Mouse (Mus musculus) left cerebral cortex, postnatal 4 days (tissue): Measurements from ENCODE around the gene Smpd2. TPM values are rescaled to one million over a fixed set of nuclear protein-coding genes. Genes with fewer than 3 reads are reported as not detected.

Experiments
- DNase-seq: peaks from one replicate; pipeline ENCODE4 v3.0.0-alpha.2; 2022
- intact Hi-C: fragments of 180-260 bp; cut with DNase I; formaldehyde crosslinking; loops from one replicate; pipeline ENCODE4 v1.15.1; 2025
- total RNA-seq, 2 experiments: library from RNA; stranded (reverse); gene quantifications; 2 replicates each; pipeline ENCODE4 v1.2.3; 2021

Gene Smpd2
- total RNA-seq, 2 experiments from 2014 or later = 20.1 to 21.9 TPM

DNA sequence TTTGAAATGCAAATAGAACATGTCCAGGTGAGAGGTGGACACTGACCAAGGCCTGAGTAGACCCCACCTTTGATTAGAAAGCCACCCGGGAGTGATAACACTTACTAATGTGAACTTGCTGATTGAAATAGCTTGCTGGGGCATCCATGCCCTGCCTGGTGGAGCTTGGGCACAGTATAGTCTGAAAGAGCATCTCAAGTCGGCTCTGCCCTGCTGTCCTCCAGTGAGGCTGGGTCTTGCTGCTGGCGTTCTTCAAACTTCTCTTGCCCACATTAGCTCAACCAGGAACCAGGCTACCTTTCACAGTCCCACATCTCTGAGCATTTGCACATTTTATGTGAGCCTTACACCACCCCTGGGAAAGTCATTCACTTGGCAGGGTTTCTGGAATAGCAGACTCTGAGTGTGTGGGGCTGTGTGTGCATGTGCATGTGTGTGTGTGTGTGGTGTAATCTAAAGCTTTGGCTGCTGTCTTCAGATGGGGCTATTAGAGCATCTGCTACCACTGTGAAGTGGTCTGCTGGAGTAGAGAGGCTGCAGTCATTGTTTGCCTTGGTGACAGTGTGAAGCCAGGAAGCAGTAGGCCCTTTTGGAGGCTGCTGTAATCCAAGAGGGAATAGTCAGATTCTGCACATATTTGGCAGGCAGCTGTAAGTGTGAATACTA, 29.0 kb downstream of the Smpd2 start:
- intact Hi-C loops = no loop called here
- no peak for DNase-seq

DNA sequence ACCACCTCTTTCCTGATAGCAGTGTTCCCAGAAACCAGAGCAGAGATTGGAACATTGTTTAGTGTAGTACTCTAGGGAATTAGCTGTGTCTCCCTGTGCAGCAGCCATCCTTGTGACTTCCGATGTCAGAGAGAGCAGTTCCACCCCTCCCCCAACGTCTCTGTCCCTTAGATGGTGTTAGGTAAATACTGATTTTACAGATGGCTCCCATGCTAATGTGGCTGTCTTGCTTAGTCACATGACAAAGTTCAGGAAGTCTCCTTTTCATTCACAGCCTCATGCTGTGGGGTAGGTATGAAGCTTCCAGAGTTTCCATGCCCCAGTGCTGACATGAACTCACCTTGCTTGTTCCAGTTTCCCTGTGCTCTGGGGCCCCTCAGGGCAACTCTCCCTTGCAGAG, 29.7 kb downstream of the Smpd2 start:
- intact Hi-C loops = no loop called here
- no peak for DNase-seq

DNA sequence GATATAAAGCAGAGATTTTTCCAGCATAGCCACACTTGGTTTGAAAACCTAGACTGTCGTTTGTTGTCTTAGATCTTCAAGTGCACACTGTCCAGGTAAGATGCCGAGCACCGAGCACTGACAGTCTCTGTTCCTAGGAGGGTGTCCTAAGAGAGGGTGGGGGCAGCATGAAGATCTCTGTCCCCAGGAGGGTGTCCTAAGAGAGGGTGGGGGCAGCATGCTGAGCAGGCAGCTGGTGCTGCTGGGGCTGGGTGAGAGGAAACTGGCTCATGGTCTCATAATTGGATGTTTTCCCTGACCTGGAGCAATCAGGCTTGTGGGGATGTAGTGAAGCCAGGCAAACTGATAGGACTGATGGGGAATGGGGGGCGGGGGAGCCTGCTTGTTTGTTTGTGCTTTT, 30.2 kb downstream of the Smpd2 start:
- intact Hi-C loops = no loop called here
- DNase-seq = no peak

DNA sequence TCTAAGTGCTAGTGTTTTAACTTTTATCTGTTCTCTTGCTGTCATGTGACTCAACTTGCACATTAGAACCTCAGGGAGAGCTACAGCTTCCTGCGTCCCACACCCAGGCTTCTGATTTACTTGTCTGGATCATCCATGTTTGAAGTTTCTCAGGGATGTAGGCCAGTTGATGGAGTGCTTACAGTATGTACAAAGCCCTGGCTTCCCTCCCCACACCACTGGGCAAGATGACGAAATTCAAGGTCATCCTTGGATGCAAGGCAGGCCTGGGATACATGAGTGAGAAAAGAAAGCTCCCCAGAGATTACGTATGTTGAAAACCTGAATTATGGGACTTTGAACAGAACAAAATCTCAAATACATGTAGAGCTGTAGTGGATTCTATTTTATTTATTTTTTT, 37.4 kb downstream of the Smpd2 start:
- intact Hi-C loops = no loop called here
- DNase-seq = no peak

DNA sequence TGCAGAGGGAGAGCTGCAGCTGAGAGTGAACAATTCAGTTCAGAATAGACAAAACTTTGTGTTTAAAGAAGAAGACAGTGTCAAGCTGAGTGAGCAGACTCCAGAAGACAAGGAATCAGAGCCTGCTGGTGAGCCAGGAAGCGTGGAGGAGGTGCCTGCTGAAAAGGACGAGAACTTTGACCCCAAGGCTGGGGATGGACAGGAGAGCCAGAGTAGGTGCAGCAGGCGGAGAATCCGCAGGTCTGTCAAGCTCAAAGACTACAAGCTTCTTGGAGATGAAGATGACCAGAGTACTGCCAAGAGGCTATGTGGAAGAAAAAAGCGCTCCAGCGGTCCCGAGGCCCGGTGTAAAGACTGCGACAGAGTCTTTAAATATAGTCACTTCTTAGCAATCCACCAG, 38.5 kb downstream of the Smpd2 start:
- intact Hi-C loops = no loop called here
- no peak for DNase-seq

DNA sequence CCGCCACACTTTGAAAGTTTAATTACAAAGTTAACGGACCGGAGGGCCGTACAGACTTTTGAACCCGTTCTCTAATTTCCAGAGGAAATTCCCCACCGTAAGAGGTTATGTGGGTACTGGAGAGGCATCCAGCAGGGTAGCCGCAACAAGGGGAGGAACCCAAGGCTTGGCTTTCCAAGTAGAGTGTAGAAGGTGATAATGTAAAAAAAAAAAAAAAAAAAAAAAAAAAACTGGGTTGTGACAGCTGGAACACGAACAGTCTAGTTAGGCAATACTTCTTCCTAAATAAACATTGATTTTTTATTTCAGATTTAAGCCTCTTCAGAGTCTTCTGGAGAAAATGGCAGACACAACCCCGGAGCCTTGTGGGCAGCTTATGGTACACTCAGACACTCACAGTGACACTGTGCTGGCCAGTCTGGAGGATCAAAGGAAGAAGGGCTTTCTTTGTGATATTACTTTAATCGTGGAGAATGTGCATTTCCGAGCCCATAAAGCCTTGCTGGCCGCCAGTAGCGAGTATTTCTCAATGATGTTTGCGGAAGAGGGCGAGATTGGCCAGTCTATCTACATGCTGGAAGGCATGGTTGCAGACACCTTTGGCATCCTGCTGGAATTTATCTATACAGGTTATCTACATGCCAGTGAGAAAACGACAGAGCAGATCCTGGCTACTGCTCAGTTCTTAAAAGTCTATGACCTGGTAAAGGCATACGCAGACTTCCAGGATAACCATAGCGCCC, 39.2 kb downstream of the Smpd2 start:
- intact Hi-C loops = no loop called here
- DNase-seq = no peak

DNA sequence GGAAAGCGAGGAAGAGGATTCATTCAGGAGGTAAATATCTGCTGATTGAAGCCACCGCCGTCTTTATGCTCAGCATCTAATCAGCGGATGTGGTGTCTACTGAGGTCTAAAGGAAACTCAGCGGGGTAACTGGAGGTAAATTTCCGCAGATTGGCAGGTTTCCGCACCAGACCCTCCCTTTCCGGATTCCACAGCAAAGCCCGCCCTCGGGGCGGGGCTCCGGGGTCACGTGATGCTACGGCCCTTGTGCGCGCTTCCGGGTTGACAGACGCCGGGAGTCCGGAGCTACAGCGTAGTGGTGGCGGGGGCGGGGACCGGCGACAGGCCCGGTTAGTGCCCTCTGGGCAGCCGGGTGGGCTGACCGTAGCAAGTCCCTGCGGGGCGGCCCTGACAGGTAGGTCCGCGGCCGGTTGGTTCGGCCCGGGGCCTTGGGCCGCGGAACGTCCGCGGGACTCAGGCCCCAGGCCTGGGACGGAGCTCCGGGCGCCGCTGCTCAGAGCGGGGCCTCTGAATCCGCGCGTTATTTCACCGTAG, 40.0 kb downstream of the Smpd2 start, which contains the start of gene Zbtb24:
Zbtb24 (plus strand) TSS at position 247 of the 534 bp plus-strand sequence.
- DNase-seq = peak; percentile 95
- intact Hi-C loops = no loop called here

DNA sequence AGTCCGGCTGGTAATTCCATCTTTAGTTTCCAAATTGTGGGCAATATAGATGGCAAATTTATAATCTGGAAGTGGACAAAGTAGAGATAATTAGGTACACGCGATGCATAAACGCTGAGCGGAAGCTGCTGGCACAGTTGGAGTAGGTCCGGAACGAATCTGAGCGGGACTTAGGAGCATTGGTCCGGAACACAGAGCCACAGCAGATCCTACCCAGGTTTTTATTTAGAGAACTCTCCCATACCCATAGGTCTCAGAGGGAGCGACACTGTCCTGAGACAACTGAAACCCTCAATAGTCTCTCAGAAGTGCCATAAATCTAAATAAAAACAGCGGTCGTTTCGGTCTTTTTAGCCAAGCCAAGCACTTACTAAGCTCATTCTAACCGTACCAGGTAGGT, 40.5 kb downstream of the Smpd2 start:
- DNase-seq = peak; percentile 21
- intact Hi-C loops = no loop called here

DNA sequence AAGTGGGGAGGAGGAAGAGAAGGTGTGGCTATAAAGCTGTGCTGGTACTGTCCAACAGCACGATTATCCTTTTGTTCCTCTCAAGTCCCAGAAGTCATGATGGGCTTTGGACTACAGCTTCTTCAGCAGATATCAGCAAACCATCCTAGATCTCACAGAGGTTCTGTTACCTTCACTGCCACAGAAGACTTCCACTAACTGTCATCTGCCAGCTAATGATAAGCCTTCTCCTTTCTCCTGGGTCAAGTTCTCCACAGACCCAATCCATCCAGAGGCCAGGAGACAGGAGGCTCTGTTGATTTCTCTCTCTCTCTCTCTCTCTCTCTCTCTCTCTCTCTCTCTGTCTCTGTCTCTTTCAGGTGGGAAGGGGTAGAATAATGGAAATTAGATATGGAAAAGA, 42.0 kb downstream of the Smpd2 start:
- DNase-seq = no peak
- intact Hi-C loops = no loop called here

Other genes with a start within 250 kb of the Smpd2 start
- 10 to 100 TPM; 31.3 to 34.0 TPM for gene Fig4, start 187.1 kb downstream of the Smpd2 start, total RNA-seq
- under 1 TPM; 0.26 to 0.34 TPM for gene Ak9, start 186.4 kb downstream of the Smpd2 start, total RNA-seq
- 10 to 100 TPM; 19.2 to 20.5 TPM for gene Zbtb24, start 40.0 kb downstream of the Smpd2 start, total RNA-seq
- gene Mical1, start 14.1 kb downstream of the Smpd2 start, total RNA-seq = 10 to 100 TPM; 75.8 to 82.1 TPM
- 1 to 10 TPM; 4.6 to 4.9 TPM for gene Ppil6, start 70 bp upstream of the Smpd2 start, total RNA-seq
- 10 to 100 TPM; 39.9 to 43.4 TPM for gene Cd164, start 29.0 kb upstream of the Smpd2 start, total RNA-seq
- under 1 TPM; 0.38 to 0.88 TPM for gene Ccdc162, start 226.3 kb upstream of the Smpd2 start, total RNA-seq